Mouse (Mus musculus) bone marrow, adult 2 months (tissue): Measurements from ENCODE around the gene Rgs6.

ENCODE experiments used
- CTCF ChIP-seq: fragments of 200-500 bp; IDR thresholded peaks from 2 replicates; pipeline ENCODE4 v1.5.1; 2011; ENCODE audit warnings: low read length, control low read depth; ENCODE audit not compliant: control insufficient read depth, insufficient read depth
- POLR2A ChIP-seq: fragments of 200-500 bp; IDR thresholded peaks from 2 replicates; pipeline ENCODE4 v1.6.1; 2011; ENCODE audit warnings: low read depth, mild to moderate bottlenecking, control low read depth, low read length, borderline replicate concordance; ENCODE audit not compliant: control insufficient read depth

DNA sequence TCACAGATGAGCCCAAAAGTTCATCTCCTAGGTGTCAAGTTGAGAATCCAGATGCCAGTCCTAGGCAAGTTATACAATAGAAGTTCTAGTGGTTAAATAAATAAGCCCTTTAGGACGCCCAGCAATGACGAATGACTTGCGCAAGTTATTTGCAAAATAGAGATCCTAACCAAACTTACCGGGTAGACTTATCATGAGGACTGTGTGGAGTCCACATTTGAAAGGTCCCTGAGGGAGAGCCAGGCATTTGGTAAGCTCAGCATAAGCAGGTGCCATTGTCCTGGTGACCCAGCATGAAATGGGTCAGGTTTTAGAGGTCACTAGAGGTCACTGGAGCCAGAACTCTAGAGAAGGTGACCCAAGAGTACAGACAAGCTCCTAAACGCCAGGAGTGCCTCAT lies 467.6 kb downstream of the Rgs6 start:
- TF ChIP-seq CTCF (no peak), POLR2A (no peak)
